Mouse (Mus musculus): Measurements from ENCODE around the gene Ptpn3.

DNA sequence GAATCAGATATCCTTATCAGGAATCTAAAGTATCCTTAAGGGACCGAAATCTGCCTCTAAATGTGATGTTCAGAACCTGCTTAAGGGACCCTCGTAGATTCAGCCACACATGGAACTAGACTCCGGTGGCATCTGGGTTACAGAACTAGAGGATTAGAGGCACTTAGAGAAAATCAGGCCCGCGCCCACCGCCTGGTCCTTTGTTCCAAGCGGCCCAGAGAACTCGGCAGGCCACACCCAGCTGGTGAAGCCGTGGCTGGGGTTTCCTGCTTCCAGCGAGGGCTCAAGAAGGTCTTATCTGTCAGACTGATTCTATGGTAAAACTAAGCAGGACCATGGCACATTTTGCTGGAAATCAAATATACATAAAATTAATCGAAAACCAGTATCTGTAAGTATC lies 58.3 kb downstream of the Ptpn3 start:
- TF ChIP-seq CTCF (IDR thresholded peaks at IDR 0.05; ENCODE audit: low read depth) = no peak
- TF ChIP-seq EP300 (optimal IDR thresholded peaks at IDR 0.05) = no peak
